Mouse (Mus musculus) erythroblast, embryonic 14.5 days (primary cell): ENCODE measurements around the gene Palb2. TPM values are rescaled to one million over a fixed set of nuclear protein-coding genes. Genes with fewer than 3 reads are reported as not detected.

Experiments used
- H3K27me3 ChIP-seq: 2 replicates; pipeline ENCODE4 v1.6.1; 2012; ENCODE audit warnings: inconsistent platforms; ENCODE audit not compliant: control insufficient read depth
- H3K36me3 ChIP-seq: 2 replicates; pipeline ENCODE4 v1.6.1; 2012; ENCODE audit warnings: mild to moderate bottlenecking, inconsistent platforms; ENCODE audit not compliant: control insufficient read depth
- H3K4me1 ChIP-seq: 2 replicates; pipeline ENCODE4 v1.6.1; 2012; ENCODE audit warnings: inconsistent platforms; ENCODE audit not compliant: control insufficient read depth
- H3K4me3 ChIP-seq: replicated peaks from 2 replicates; pipeline ENCODE3; 2012; ENCODE audit warnings: moderate library complexity, mild to moderate bottlenecking, inconsistent platforms
- H3K9me3 ChIP-seq: 2 replicates; pipeline ENCODE4 v1.6.1; 2012; ENCODE audit warnings: low read length, inconsistent platforms, mixed read lengths; ENCODE audit not compliant: control insufficient read depth
- GATA1 ChIP-seq: IDR thresholded peaks from 2 replicates; pipeline ENCODE4 v1.6.1; 2012; ENCODE audit warnings: low read length, inconsistent platforms, mixed read lengths
- TAL1 ChIP-seq: IDR thresholded peaks from 3 replicates; pipeline ENCODE4 v1.6.1; 2012; ENCODE audit warnings: low read length, inconsistent platforms, mixed read lengths
- polyA plus RNA-seq: library from polyadenylated mRNA; stranded (reverse); fragments of >175 nt; gene quantifications from 2 replicates; pipeline ENCODE4 v1.2.3, GENCODE M21; 2012

Palb2 gene
- polyA plus RNA-seq, 1 experiment, result 0.21 TPM

- no peak for TF ChIP-seq TAL1
- Histone ChIP-seq H3K36me3 (peaks cover 87% of the 10 kb centered on the region), H3K9me3 (no peaks in the 10 kb centered on the region), H3K4me1 (peaks cover 20% of the 10 kb centered on the region), H3K27me3 (no peaks in the 10 kb centered on the region), H3K4me3 (no peak overlapping the region)
Measured at GRCm38 (mm10) chr7:122152473-122152872, 19.7 kb upstream of the Palb2 start.

- no peak overlapping the region for H3K4me3 ChIP-seq
- peaks cover 95% of the 10 kb centered on the region for H3K36me3 ChIP-seq
- H3K27me3 ChIP-seq, result no peaks in the 10 kb centered on the region
Measured at GRCm38 (mm10) chr7:122140991-122141390, 8.2 kb upstream of the Palb2 start.

GRCm38 (mm10) chr7:122138190-122138589 lies 5.4 kb upstream of the Palb2 start:
- Histone ChIP-seq H3K27me3 (no peaks in the 10 kb centered on the region), H3K4me1 (peaks cover 9% of the 10 kb centered on the region), H3K4me3 (no peak overlapping the region), H3K36me3 (peaks cover 86% of the 10 kb centered on the region), H3K9me3 (no peaks in the 10 kb centered on the region)
- TF ChIP-seq TAL1, result no peak
- TF ChIP-seq GATA1, result no peak

More at GRCm38 (mm10) chr7:122140991-122141390, 8.2 kb upstream of the Palb2 start:
- TF ChIP-seq TAL1, result no peak
- TF ChIP-seq GATA1, result no peak
- Histone ChIP-seq H3K4me1 (no peaks in the 10 kb centered on the region), H3K9me3 (no peaks in the 10 kb centered on the region)

GRCm38 (mm10) chr7:122137071-122137470 lies 4.3 kb upstream of the Palb2 start:
- H3K9me3 ChIP-seq, result no peaks in the 10 kb centered on the region
- H3K36me3 ChIP-seq, result peaks cover 75% of the 10 kb centered on the region
- peaks cover 9% of the 10 kb centered on the region for H3K4me1 ChIP-seq
- H3K4me3 ChIP-seq, result no peak overlapping the region
- TF ChIP-seq TAL1, result no peak
- TF ChIP-seq GATA1, result no peak
- no peaks in the 10 kb centered on the region for H3K27me3 ChIP-seq

GRCm38 (mm10) chr7:122135070-122135469 lies 2.3 kb upstream of the Palb2 start:
- Histone ChIP-seq H3K36me3 (peaks cover 64% of the 10 kb centered on the region), H3K9me3 (no peaks in the 10 kb centered on the region), H3K27me3 (no peaks in the 10 kb centered on the region), H3K4me1 (peaks cover 21% of the 10 kb centered on the region), H3K4me3 (no peak overlapping the region)
- TF ChIP-seq TAL1, result no peak
- TF ChIP-seq GATA1, result no peak

- peak overlapping the region; percentile 74 for H3K4me3 ChIP-seq
- H3K36me3 ChIP-seq, result peaks cover 64% of the 10 kb centered on the region
- H3K27me3 ChIP-seq, result no peaks in the 10 kb centered on the region
- peaks cover 21% of the 10 kb centered on the region for H3K4me1 ChIP-seq
- TF ChIP-seq TAL1 (no peak), GATA1 (no peak)
- no peaks in the 10 kb centered on the region for H3K9me3 ChIP-seq
Measured at GRCm38 (mm10) chr7:122133338-122133625, 497 bp upstream of the Palb2 start.

GRCm38 (mm10) chr7:122131834-122132233 lies 951 bp downstream of the Palb2 start:
- peaks cover 64% of the 10 kb centered on the region for H3K36me3 ChIP-seq
- TF ChIP-seq GATA1 (peak; percentile 55; the same call in 1 of the 2 replicates), TAL1 (no peak)
- peak overlapping the region; percentile 74 for H3K4me3 ChIP-seq
- no peaks in the 10 kb centered on the region for H3K9me3 ChIP-seq
- no peaks in the 10 kb centered on the region for H3K27me3 ChIP-seq
- H3K4me1 ChIP-seq, result peaks cover 21% of the 10 kb centered on the region

- Histone ChIP-seq H3K4me1 (peaks cover 11% of the 10 kb centered on the region), H3K27me3 (no peaks in the 10 kb centered on the region), H3K9me3 (no peaks in the 10 kb centered on the region), H3K36me3 (peaks cover 88% of the 10 kb centered on the region), H3K4me3 (no peak overlapping the region)
- TF ChIP-seq TAL1 (no peak), GATA1 (no peak)
Measured at GRCm38 (mm10) chr7:122126946-122127345, 5.8 kb downstream of the Palb2 start.

- no peaks in the 10 kb centered on the region for H3K9me3 ChIP-seq
- no peaks in the 10 kb centered on the region for H3K27me3 ChIP-seq
- H3K36me3 ChIP-seq, result peaks cover 98% of the 10 kb centered on the region
- no peaks in the 10 kb centered on the region; the same call in 1 of the 2 replicates for H3K4me1 ChIP-seq
- TF ChIP-seq TAL1, result no peak
- no peak for TF ChIP-seq GATA1
- H3K4me3 ChIP-seq, result no peak overlapping the region
Measured at GRCm38 (mm10) chr7:122125636-122126035, 7.1 kb downstream of the Palb2 start.

- H3K36me3 ChIP-seq, result peaks cover 95% of the 10 kb centered on the region
- no peak for TF ChIP-seq TAL1
- TF ChIP-seq GATA1, result no peak
- no peaks in the 10 kb centered on the region for H3K27me3 ChIP-seq
- no peaks in the 10 kb centered on the region for H3K9me3 ChIP-seq
- no peak overlapping the region for H3K4me3 ChIP-seq
- H3K4me1 ChIP-seq, result no peaks in the 10 kb centered on the region
Measured at GRCm38 (mm10) chr7:122123518-122123917, 9.3 kb downstream of the Palb2 start.
